9 mouse cellular contexts compared by ENCODE assay signal in genomic region chr12:111945115-111945514, GRCm38 (mm10). TPM values are rescaled to one million over a fixed set of nuclear protein-coding genes. Genes with fewer than 3 reads are reported as not detected.
A peak's percentile ranks its signal among the peaks of the same experiment; 100 is the strongest.
DNase-seq lines count a peak whose midpoint lies in the region; ATAC-seq and TF ChIP-seq lines count a peak whose summit lies in the region.
"Had no signal": no experiment of that assay in that cellular context is flagged by ENCODE, and none has a peak within 500 bp of the region (broad histone marks: within the 10 kb centered on the region; RNA-seq: fewer than 3 reads in every experiment).

No protein-coding gene starts in this region.

- no peak for TF ChIP-seq CTCF in forebrain, postnatal 0 days (IDR thresholded peaks at IDR 0.05; ENCODE audit: low read depth)

- H3K4me3 ChIP-seq in forebrain, embryonic 15.5 days: no peak overlapping the region
- no peak overlapping the region for H3K4me3 ChIP-seq in forebrain, postnatal 0 days (ENCODE audit: low read depth, low read length)
- no peak overlapping the region for H3K4me3 ChIP-seq in kidney, embryonic 16.5 days (ENCODE audit: low read length)

- no peaks in the 10 kb centered on the region for H3K27me3 ChIP-seq in forebrain, embryonic 15.5 days
- no peaks in the 10 kb centered on the region for H3K27me3 ChIP-seq in forebrain, postnatal 0 days (ENCODE audit: insufficient read depth, low read length)
- no peaks in the 10 kb centered on the region for H3K27me3 ChIP-seq in kidney, embryonic 16.5 days (ENCODE audit: insufficient read depth, low read length)

- no peaks in the 10 kb centered on the region for H3K36me3 ChIP-seq in forebrain, embryonic 15.5 days
- H3K36me3 ChIP-seq in forebrain, postnatal 0 days (ENCODE audit: insufficient read depth): no peaks in the 10 kb centered on the region
- no peaks in the 10 kb centered on the region for H3K36me3 ChIP-seq in kidney, embryonic 16.5 days (ENCODE audit: insufficient read depth, low read length)

- H3K9me3 ChIP-seq in forebrain, embryonic 15.5 days: no peaks in the 10 kb centered on the region
- no peaks in the 10 kb centered on the region for H3K9me3 ChIP-seq in forebrain, postnatal 0 days (ENCODE audit: low read length)
- H3K9me3 ChIP-seq in kidney, embryonic 16.5 days (ENCODE audit: low read length): no peaks in the 10 kb centered on the region

- H3K9ac ChIP-seq in forebrain, embryonic 15.5 days (replicated peaks): no peak overlapping the region
- no peak overlapping the region for H3K9ac ChIP-seq in forebrain, postnatal 0 days
- peak overlapping the region; percentile 24 for H3K9ac ChIP-seq in kidney, embryonic 16.5 days (replicated peaks; ENCODE audit: low read length)

- H3K27ac ChIP-seq in forebrain, embryonic 15.5 days (replicated peaks): peak overlapping the region; percentile 23; the same call in 1 of the 2 replicates
- no peak overlapping the region for H3K27ac ChIP-seq in forebrain, postnatal 0 days (ENCODE audit: low read depth, low read length)
- peak overlapping the region; percentile 94 for H3K27ac ChIP-seq in kidney, embryonic 16.5 days (ENCODE audit: low read length)

- no peak for DNase-seq in forebrain, postnatal 0 days
- DNase-seq in heart, adult 11 months: peak; percentile 99
- DNase-seq in lung, postnatal 25 days (ENCODE audit: low spot score): peak; percentile 78
- no peak for DNase-seq in left cerebral cortex, adult 9 months (ENCODE audit: low spot score in 2 of 2)
- DNase-seq in cerebellum, postnatal 4 days (ENCODE audit: low spot score in 2 of 2): no peak
- no peak for DNase-seq in layer of hippocampus, adult 8-10 months (ENCODE audit: low spot score in 2 of 2)

- H3K4me1 ChIP-seq in forebrain, embryonic 15.5 days: no peaks in the 10 kb centered on the region
- no peaks in the 10 kb centered on the region for H3K4me1 ChIP-seq in forebrain, postnatal 0 days (ENCODE audit: insufficient read depth)
- peaks cover 25% of the 10 kb centered on the region for H3K4me1 ChIP-seq in kidney, embryonic 16.5 days (ENCODE audit: insufficient read depth, low read length)

- 74% methylated on average over 8 of the region's 8 CpGs for WGBS in forebrain, embryonic 15.5 days
- 60% methylated on average over 8 of the region's 8 CpGs for WGBS in forebrain, postnatal 0 days
- 20% methylated on average over 8 of the region's 8 CpGs for WGBS in kidney, embryonic 16.5 days

- no peak for ATAC-seq in forebrain, embryonic 15.5 days (replicated peaks)
- no peak for ATAC-seq in forebrain, postnatal 0 days
- ATAC-seq in kidney, embryonic 16.5 days (ENCODE audit: low FRiP score, low TSS enrichment): peak; percentile 33

- no peak overlapping the region for H3K4me2 ChIP-seq in forebrain, embryonic 15.5 days (replicated peaks)
- H3K4me2 ChIP-seq in forebrain, postnatal 0 days (ENCODE audit: low read depth): no peak overlapping the region
- H3K4me2 ChIP-seq in kidney, embryonic 16.5 days (replicated peaks; ENCODE audit: low read depth, low read length): peak overlapping the region; percentile 12; the same call in 1 of the 2 replicates

RNA-seq across cellular contexts. Expression of gene Atp5mpl, which starts 21.7 kb away (rescaled TPM):
- polyA plus RNA-seq in forebrain, embryonic 15.5 days (2015; fragmentation: Nextera tagmentation; extraction: Ambion mirVana): 615 and 675 TPM in 2 replicates
- 313 and 545 TPM in 2 replicates for total RNA-seq in forebrain, postnatal 0 days (2014; rRNA removed)
- polyA plus RNA-seq in forebrain, postnatal 0 days (2015; fragmentation: Nextera tagmentation; extraction: Ambion mirVana): 765 and 965 TPM in 2 replicates
- polyA plus RNA-seq in kidney, embryonic 16.5 days (2015; fragmentation: Nextera tagmentation; extraction: Ambion mirVana): 713 and 717 TPM in 2 replicates
- 100 to 1,000 TPM; 350 to 405 (median 378) TPM for total RNA-seq in layer of hippocampus, adult 8-10 months (2022)

RNA-seq across cellular contexts. Expression of gene Tdrd9, which starts 26.2 kb away (rescaled TPM):
- 0.34 and 0.50 TPM in 2 replicates for polyA plus RNA-seq in forebrain, embryonic 15.5 days (2015; fragmentation: Nextera tagmentation; extraction: Ambion mirVana)
- total RNA-seq in forebrain, postnatal 0 days (2014; rRNA removed): 0.29 and 0.54 TPM in 2 replicates
- polyA plus RNA-seq in forebrain, postnatal 0 days (2015; fragmentation: Nextera tagmentation; extraction: Ambion mirVana): 0.23 and 0.35 TPM in 2 replicates
- 0.45 and 0.75 TPM in 2 replicates for polyA plus RNA-seq in kidney, embryonic 16.5 days (2015; fragmentation: Nextera tagmentation; extraction: Ambion mirVana)
- total RNA-seq in layer of hippocampus, adult 8-10 months (2022): 1 to 10 TPM in 2 of 4 experiments, under 1 TPM in 2; 0.14 to 1.8 (median 0.85) TPM

RNA-seq across cellular contexts. Expression of gene Rd3l, which starts 36.0 kb away (rescaled TPM):
- polyA plus RNA-seq in forebrain, embryonic 15.5 days (2015; fragmentation: Nextera tagmentation; extraction: Ambion mirVana): not detected in 2 replicates
- 0.31 and 0.33 TPM in 2 replicates for total RNA-seq in forebrain, postnatal 0 days (2014; rRNA removed)
- polyA plus RNA-seq in forebrain, postnatal 0 days (2015; fragmentation: Nextera tagmentation; extraction: Ambion mirVana): 0.30 and 0.94 TPM in 2 replicates
- not detected in 2 replicates for polyA plus RNA-seq in kidney, embryonic 16.5 days (2015; fragmentation: Nextera tagmentation; extraction: Ambion mirVana)
- not detected for total RNA-seq in layer of hippocampus, adult 8-10 months (2022)
- polyA plus RNA-seq: large intestine, adult 2 months had no signal

RNA-seq across cellular contexts. Expression of gene Ppp1r13b, which starts 37.2 kb away (rescaled TPM):
- 21.4 and 22.6 TPM in 2 replicates for polyA plus RNA-seq in forebrain, embryonic 15.5 days (2015; fragmentation: Nextera tagmentation; extraction: Ambion mirVana)
- total RNA-seq in forebrain, postnatal 0 days (2014; rRNA removed): 47.1 and 53.8 TPM in 2 replicates
- 31.7 and 37.6 TPM in 2 replicates for polyA plus RNA-seq in forebrain, postnatal 0 days (2015; fragmentation: Nextera tagmentation; extraction: Ambion mirVana)
- 7.4 and 14.7 TPM in 2 replicates for polyA plus RNA-seq in kidney, embryonic 16.5 days (2015; fragmentation: Nextera tagmentation; extraction: Ambion mirVana)
- total RNA-seq in layer of hippocampus, adult 8-10 months (2022): 10 to 100 TPM; 72.0 to 91.8 (median 79.2) TPM

Comparison
In these comparisons a context has a peak if more than half of its experiments do, and no peak if none do; other contexts are left out.
1. DNase-seq: peak in heart, adult 11 months (single experiment) and lung, postnatal 25 days (single experiment); none in forebrain, postnatal 0 days (single experiment), left cerebral cortex, adult 9 months (0 of 2), cerebellum, postnatal 4 days (0 of 2) and layer of hippocampus, adult 8-10 months (0 of 2).